Mouse (Mus musculus) heart, embryonic 16.5 days (tissue): ENCODE data around the gene Ick. TPM values are rescaled to one million over a fixed set of nuclear protein-coding genes. Genes with fewer than 3 reads are reported as not detected.
A peak's percentile ranks its signal among the peaks of the same experiment; 100 is the strongest.

Source experiments
- ATAC-seq: fragments of 200-750 bp; cut with Nextera tagmentation; replicated peaks from 2 replicates; pipeline ENCODE4 v1.8.0; 2017; ENCODE audit warnings: moderate number of reproducible peaks; ENCODE audit not compliant: insufficient read depth, low FRiP score; ENCODE audit errors: extremely low read depth
- H3K27ac ChIP-seq: fragments of 300-500 bp; sonication (generic); 2 replicates; pipeline ENCODE4 v1.5.1; 2014; ENCODE audit warnings: mild to moderate bottlenecking, low read length, control low read depth, moderate library complexity
- H3K27me3 ChIP-seq: fragments of 300-500 bp; sonication (generic); 2 replicates; pipeline ENCODE4 v1.6.1; 2014; ENCODE audit warnings: low read length, mixed read lengths; ENCODE audit not compliant: control insufficient read depth, insufficient read depth
- H3K36me3 ChIP-seq: fragments of 300-500 bp; sonication (generic); 2 replicates; pipeline ENCODE4 v1.6.1; 2014; ENCODE audit not compliant: control insufficient read depth, insufficient read depth
- H3K4me1 ChIP-seq: fragments of 300-500 bp; sonication (generic); 2 replicates; pipeline ENCODE4 v1.6.1; 2014; ENCODE audit warnings: low read length, mixed read lengths; ENCODE audit not compliant: control insufficient read depth, insufficient read depth
- H3K4me2 ChIP-seq: fragments of 300-500 bp; sonication (generic); 2 replicates; pipeline ENCODE4 v1.6.1; 2014; ENCODE audit warnings: low read depth, mild to moderate bottlenecking, control low read depth, low read length
- H3K4me3 ChIP-seq: fragments of 300-500 bp; sonication (generic); 2 replicates; pipeline ENCODE4 v1.5.1; 2014; ENCODE audit warnings: mild to moderate bottlenecking, control low read depth, low read length
- H3K9ac ChIP-seq: fragments of 300-500 bp; sonication (generic); 2 replicates; pipeline ENCODE4 v1.6.1; 2014; ENCODE audit warnings: low read length, control low read depth
- H3K9me3 ChIP-seq: fragments of 300-500 bp; sonication (generic); replicated peaks from 2 replicates; pipeline ENCODE4 v1.6.1; 2016; ENCODE audit warnings: low read length; ENCODE audit not compliant: control insufficient read depth
- WGBS: fragments of 180-500 bp; shearing (Covaris S2); extraction: QIAGEN DNeasy Blood & Tissue Kit; methylation state at CpG from one replicate; pipeline ENCODE4 v1.1.7; 2014; 5-methylcytosine and 5-hydroxymethylcytosine counted together
- polyA plus RNA-seq: library from polyadenylated mRNA; unstranded; fragments of >200 nt; fragmentation: Nextera tagmentation; extraction: Ambion mirVana; gene quantifications from 2 replicates; pipeline ENCODE4 v1.2.1, GENCODE M21; 2015

Gene Ick
- polyA plus RNA-seq, 1 experiment from 2014 or later, result 14.6 TPM

GRCm38 (mm10) chr9:78107912-78108795 lies 838 bp upstream of the Ick start:
- peak; percentile 77 for ATAC-seq

GRCm38 (mm10) chr9:78109656-78110055 lies 664 bp downstream of the Ick start:
- Histone ChIP-seq H3K9ac (peak overlapping the region; percentile 96; the same call in 1 of the 2 replicates), H3K4me2 (peak overlapping the region; percentile 67), H3K27ac (no peak overlapping the region), H3K4me1 (peaks cover 23% of the 10 kb centered on the region), H3K9me3 (no peaks in the 10 kb centered on the region), H3K36me3 (no peaks in the 10 kb centered on the region), H3K27me3 (no peaks in the 10 kb centered on the region), H3K4me3 (peak overlapping the region; percentile 94)
- 45% methylated on average over 5 of the region's 5 CpGs for WGBS
- ATAC-seq, result no peak

More at GRCm38 (mm10) chr9:78107912-78108795, 838 bp upstream of the Ick start:
- under 1% methylated on average over 88 of the region's 88 CpGs for WGBS
- Histone ChIP-seq H3K4me2 (peak overlapping the region; percentile 67), H3K4me1 (peaks cover 16% of the 10 kb centered on the region), H3K4me3 (peak overlapping the region; percentile 94), H3K9me3 (no peaks in the 10 kb centered on the region), H3K36me3 (peaks cover 7% of the 10 kb centered on the region), H3K9ac (peak overlapping the region; percentile 96), H3K27me3 (no peaks in the 10 kb centered on the region), H3K27ac (peak overlapping the region; percentile 94)

- H3K4me2 ChIP-seq, result no peak overlapping the region
- no peaks in the 10 kb centered on the region for H3K9me3 ChIP-seq
- 79% methylated on average over 2 of the region's 2 CpGs for WGBS
- no peak overlapping the region for H3K27ac ChIP-seq
- H3K4me3 ChIP-seq, result no peak overlapping the region
- no peaks in the 10 kb centered on the region for H3K36me3 ChIP-seq
- no peaks in the 10 kb centered on the region for H3K27me3 ChIP-seq
- H3K4me1 ChIP-seq, result peaks cover 28% of the 10 kb centered on the region
- no peak for ATAC-seq
- H3K9ac ChIP-seq, result no peak overlapping the region
These were observed 2.5 kb downstream of the Ick start for GRCm38 (mm10) chr9:78111456-78111855.

- Histone ChIP-seq H3K4me3 (peak overlapping the region; percentile 92), H3K9ac (peak overlapping the region; percentile 98), H3K9me3 (no peaks in the 10 kb centered on the region), H3K27me3 (no peaks in the 10 kb centered on the region), H3K4me1 (peaks cover 33% of the 10 kb centered on the region), H3K27ac (peak overlapping the region; percentile 92), H3K36me3 (no peaks in the 10 kb centered on the region), H3K4me2 (peak overlapping the region; percentile 81)
- WGBS, result 2% methylated on average over 47 of the region's 47 CpGs
- ATAC-seq, result peak; percentile 68
These were observed 4.0 kb downstream of the Ick start for GRCm38 (mm10) chr9:78112770-78113537.

- ATAC-seq, result no peak
- Histone ChIP-seq H3K27me3 (no peaks in the 10 kb centered on the region), H3K4me1 (peaks cover 34% of the 10 kb centered on the region), H3K4me3 (peak overlapping the region; percentile 92), H3K27ac (peak overlapping the region; percentile 92), H3K36me3 (no peaks in the 10 kb centered on the region), H3K9ac (peak overlapping the region; percentile 98), H3K9me3 (no peaks in the 10 kb centered on the region), H3K4me2 (peak overlapping the region; percentile 81)
- WGBS, result under 1% methylated on average over 14 of the region's 14 CpGs
These were observed 4.5 kb downstream of the Ick start for GRCm38 (mm10) chr9:78113538-78113885.

- WGBS, result 74% methylated on average over 9 of the region's 9 CpGs
- H3K27ac ChIP-seq, result 0 out of 2 replicates have a peak overlapping the region, but pooled peaks have one; percentile 7
These were observed 6.8 kb downstream of the Ick start for GRCm38 (mm10) chr9:78115746-78116145.

GRCm38 (mm10) chr9:78117690-78118089 lies 8.7 kb downstream of the Ick start:
- H3K4me1 ChIP-seq, result peaks cover 44% of the 10 kb centered on the region

More at GRCm38 (mm10) chr9:78115746-78116145, 6.8 kb downstream of the Ick start:
- H3K4me1 ChIP-seq, result peaks cover 27% of the 10 kb centered on the region
- no peak overlapping the region for H3K9ac ChIP-seq
- 0 out of 2 replicates have a peak, but pooled peaks cover under 1% of the 10 kb centered on the region for H3K36me3 ChIP-seq
- no peak overlapping the region for H3K4me3 ChIP-seq
- ATAC-seq, result no peak
- H3K27me3 ChIP-seq, result no peaks in the 10 kb centered on the region
- H3K9me3 ChIP-seq, result no peaks in the 10 kb centered on the region
- no peak overlapping the region for H3K4me2 ChIP-seq

GRCm38 (mm10) chr9:78121358-78121757 lies 12.4 kb downstream of the Ick start:
- peak overlapping the region; percentile 87 for H3K27ac ChIP-seq
- H3K4me3 ChIP-seq, result no peak overlapping the region
- H3K36me3 ChIP-seq, result peaks cover 5% of the 10 kb centered on the region; the same call in 1 of the 2 replicates
- peak overlapping the region; percentile 41 for H3K9ac ChIP-seq
- ATAC-seq, result peak; percentile 42; the same call in 1 of the 2 replicates
- WGBS, result 69% methylated on average over 8 of the region's 8 CpGs
- no peaks in the 10 kb centered on the region for H3K27me3 ChIP-seq
- no peaks in the 10 kb centered on the region for H3K9me3 ChIP-seq
- H3K4me1 ChIP-seq, result peaks cover 37% of the 10 kb centered on the region
- H3K4me2 ChIP-seq, result peak overlapping the region; percentile 38

More at GRCm38 (mm10) chr9:78117690-78118089, 8.7 kb downstream of the Ick start:
- Histone ChIP-seq H3K9me3 (no peaks in the 10 kb centered on the region), H3K36me3 (0 out of 2 replicates have a peak, but pooled peaks cover 2% of the 10 kb centered on the region), H3K9ac (no peak overlapping the region), H3K27ac (peak overlapping the region; percentile 30), H3K4me3 (no peak overlapping the region), H3K4me2 (no peak overlapping the region), H3K27me3 (no peaks in the 10 kb centered on the region)
- 58% methylated on average over 2 of the region's 2 CpGs for WGBS
- no peak; the same call in 1 of the 2 replicates for ATAC-seq
